Mouse (Mus musculus) adrenal gland, adult (tissue): ENCODE results near the gene Gm4491.

Experiments
- DNase-seq, 2 experiments: peaks; one replicate each; pipeline ENCODE4 v3.0.0; 2022 to 2023; ENCODE audit warnings: low spot score in 1 of 2; ENCODE audit not compliant: inconsistent age in 2 of 2

The Gm4491 gene

GRCm38 (mm10) chr14:57115823-57116544 is at the start of gene Gm4491:
Gene Gm4491, minus strand, starts transcription at chr14:57115883.
- no peak for DNase-seq

- DNase-seq = peak; percentile 4 to 48
Measured at GRCm38 (mm10) chr14:57161833-57162232, 46.1 kb upstream of the Gm4491 start.

- peak; percentile 5 to 44 for DNase-seq
Measured at GRCm38 (mm10) chr14:57161201-57161600, 45.5 kb upstream of the Gm4491 start.

DNA sequence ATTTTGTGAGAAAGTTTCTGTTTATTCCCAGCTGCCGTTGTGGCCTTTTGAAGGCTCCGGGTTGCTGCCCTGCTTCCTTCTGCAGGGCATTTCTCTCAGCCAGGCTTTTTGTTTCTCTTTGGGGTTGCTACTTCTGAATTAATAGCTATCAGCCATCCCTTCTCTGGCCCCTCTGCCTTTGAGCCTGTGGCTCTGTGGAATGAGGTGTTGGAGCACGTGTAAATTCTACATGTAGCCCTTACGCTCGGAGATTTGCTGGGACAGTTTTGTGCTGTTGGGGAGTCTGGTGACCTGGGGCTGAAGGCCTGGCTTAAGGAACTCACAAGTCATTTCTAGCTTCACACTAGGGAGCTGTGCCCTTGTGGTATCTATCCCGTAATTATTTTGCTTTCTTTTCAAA is 39.2 kb upstream of the Gm4491 start:
- no peak for DNase-seq

DNA sequence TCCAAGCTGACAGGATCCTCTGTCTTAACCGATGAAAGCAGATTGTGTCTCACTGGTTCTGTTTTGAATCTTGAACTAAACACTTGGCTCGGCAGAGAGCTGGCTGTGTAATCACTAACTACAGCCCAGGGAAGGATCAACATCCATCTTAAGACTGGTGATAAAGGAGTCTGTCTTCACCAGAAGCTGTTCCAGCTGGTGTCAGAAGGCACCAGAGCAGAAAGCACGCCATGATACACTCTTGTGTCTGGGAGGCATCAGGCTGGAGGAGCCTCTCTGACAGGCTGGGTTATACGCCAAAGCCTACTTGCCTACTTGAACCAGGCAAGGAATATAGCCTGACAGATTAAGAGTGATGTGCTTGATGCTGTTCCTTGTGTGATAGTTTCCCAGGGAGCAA is 30.1 kb upstream of the Gm4491 start:
- DNase-seq = no peak

DNA sequence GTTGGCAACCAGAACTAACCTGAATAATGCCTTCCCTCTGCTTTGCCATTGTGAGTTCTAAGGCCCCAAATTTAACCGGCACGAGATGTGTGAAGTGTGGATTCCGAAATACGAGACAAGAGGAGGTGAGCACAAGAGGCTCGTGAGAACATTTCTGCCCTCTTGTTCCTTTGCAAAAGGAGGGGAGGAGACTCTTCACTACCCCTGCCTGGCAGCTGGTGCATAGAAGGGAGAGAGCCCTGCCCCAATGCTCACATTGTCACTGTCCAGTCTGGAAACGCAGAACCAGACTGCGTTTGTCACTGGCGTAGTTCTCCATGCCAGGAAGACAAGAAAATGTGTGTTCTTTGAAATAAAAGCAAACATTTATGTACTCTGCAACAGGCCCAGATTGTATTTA is 19.6 kb upstream of the Gm4491 start:
- DNase-seq = no peak

DNA sequence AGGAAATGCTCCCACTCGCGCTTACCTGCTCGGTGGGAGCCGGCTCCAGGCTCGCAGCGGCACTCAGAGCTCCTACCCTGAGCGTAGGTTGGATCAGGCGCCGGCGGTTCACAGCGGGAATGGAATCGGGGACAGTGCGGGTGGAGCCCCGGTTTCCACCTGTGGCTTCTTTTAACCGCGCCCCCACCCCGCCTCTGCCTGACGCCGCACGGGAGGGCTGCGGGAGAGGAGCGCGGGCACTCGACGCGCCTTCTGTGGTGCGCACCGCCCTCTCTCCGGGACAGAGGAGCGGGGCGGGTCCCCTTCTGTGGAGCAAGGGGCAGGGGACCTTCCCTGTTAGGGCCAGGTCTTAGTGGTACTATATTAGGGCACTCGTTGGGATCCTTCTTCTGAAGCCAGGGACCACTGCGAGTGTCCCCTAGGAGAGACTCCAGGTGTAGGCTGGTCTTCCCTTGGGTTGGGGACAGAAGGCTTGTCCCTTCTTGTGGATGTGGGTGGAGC is 17.5 kb upstream of the Gm4491 start, which contains the start of gene Gjb6:
Gene Gjb6, minus strand, starts transcription at position 451 of the 501 bp plus-strand sequence.
- no peak for DNase-seq

- DNase-seq = no peak
Measured at GRCm38 (mm10) chr14:57127383-57127782, 11.7 kb upstream of the Gm4491 start.

GRCm38 (mm10) chr14:57122295-57122694 is 6.6 kb upstream of the Gm4491 start:
- no peak for DNase-seq

DNA sequence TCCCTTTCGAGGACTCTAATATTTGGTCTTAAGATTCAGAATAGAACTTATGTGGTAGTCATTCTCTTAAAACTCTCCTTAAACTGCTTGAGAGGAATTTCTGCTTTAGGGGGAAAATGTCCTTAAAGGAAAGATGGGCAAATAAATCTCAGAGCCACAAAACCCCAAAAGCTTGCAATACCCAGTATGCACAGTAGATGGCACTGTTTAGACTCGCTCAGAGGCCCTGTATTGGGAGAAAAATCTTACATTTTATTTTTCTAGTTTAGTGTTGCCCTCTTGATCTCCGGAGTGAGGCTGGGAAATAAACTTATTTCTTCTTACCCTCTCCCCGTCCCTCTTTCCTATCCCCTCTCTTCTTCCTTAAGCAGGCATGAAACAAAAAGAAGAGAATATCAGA is 6.5 kb downstream of the Gm4491 start:
- DNase-seq = peak in 1 of 2 experiments; percentile 73

GRCm38 (mm10) chr14:57107916-57108315 is 7.8 kb downstream of the Gm4491 start:
- DNase-seq = peak; percentile 15 to 72

- DNase-seq = no peak
Measured at GRCm38 (mm10) chr14:57107091-57107490, 8.6 kb downstream of the Gm4491 start.

GRCm38 (mm10) chr14:57105721-57106120 is 10.0 kb downstream of the Gm4491 start:
- DNase-seq = no peak

DNA sequence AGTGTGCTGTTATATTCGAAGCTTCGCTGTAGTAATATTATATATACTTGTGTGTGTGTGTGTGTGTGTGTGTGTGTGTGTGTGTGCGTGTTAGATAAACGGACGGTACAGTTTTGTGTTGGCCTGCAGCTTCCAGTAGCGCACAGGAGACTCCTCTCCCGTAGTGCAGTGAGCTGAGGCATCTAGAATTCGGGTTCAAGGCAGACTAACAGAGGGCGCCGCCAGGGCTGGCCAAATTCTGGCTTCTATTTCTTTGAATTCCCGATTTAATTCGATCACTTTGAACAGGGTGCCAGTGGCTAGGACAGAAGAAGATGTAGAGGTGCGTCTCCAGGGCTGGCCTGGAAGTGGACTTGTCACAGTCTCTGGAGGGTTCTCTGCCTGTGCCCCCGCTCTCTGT is 10.6 kb downstream of the Gm4491 start:
- DNase-seq = no peak

GRCm38 (mm10) chr14:57104106-57105023 is 11.3 kb downstream of the Gm4491 start, which contains the start of gene Gjb2:
Gene Gjb2, minus strand, starts transcription at chr14:57104702.
- peak; percentile 25 to 79 for DNase-seq

DNA sequence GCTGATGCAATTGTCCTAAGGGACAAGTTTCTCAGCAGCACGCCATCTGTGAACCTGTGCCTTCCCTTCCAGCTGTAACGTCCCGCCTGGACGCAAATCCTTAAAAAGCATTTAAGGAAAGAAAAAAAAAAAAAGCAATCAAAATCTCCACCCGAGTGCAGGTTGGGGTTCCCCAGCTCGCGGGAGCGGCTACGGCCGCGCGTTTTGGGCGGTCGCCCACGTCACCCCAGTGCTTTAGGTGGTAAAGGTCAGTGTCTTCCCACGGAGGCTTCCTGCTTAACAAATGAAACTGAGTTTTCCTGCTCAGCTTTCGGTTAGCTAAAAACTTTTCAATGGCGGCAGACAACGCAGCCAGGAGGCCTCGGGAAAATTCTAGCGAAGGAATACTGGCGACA is 12.0 kb downstream of the Gm4491 start:
- peak; percentile 21 to 65 for DNase-seq

GRCm38 (mm10) chr14:57103121-57103520 is 12.6 kb downstream of the Gm4491 start:
- DNase-seq = no peak

GRCm38 (mm10) chr14:57101623-57102022 is 14.1 kb downstream of the Gm4491 start:
- no peak for DNase-seq

DNA sequence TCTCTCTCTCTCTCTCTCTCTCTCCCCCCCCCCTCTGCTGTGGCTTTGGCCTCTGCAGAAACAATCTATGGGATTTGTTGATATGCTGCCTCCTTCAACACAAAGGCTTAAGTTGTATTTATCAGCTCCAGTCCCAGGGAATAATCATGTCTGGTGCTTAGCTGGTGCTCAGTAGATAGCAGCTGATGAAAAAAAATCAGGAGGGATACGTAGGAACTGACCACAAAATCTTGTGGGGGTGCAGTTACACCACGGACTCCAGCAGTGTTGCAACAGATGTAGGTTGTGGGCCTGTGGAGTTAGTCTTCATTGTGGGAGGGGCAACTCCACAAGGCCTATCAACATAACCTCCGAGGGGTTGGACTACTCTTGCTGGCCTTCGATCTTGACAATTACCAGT is 19.8 kb downstream of the Gm4491 start:
- DNase-seq = no peak

GRCm38 (mm10) chr14:57093029-57093428 is 22.7 kb downstream of the Gm4491 start:
- peak; percentile 41 to 81 for DNase-seq

- DNase-seq = no peak
Measured at GRCm38 (mm10) chr14:57090001-57090400, 25.7 kb downstream of the Gm4491 start.

GRCm38 (mm10) chr14:57089107-57089506 is 26.6 kb downstream of the Gm4491 start:
- no peak for DNase-seq
